Mouse (Mus musculus) CH12.LX (cell line): ENCODE data around the gene Kif21b. TPM values are rescaled to one million over a fixed set of nuclear protein-coding genes. Genes with fewer than 3 reads are reported as not detected.

ENCODE experiments used
- DNase-seq: peaks from one replicate; pipeline ENCODE4 v3.0.0-alpha.2; 2013; ENCODE audit errors: extremely low read depth
- H3K27ac ChIP-seq: 2 replicates; pipeline ENCODE4 v1.5.1; 2012; ENCODE audit warnings: low read depth, mild to moderate bottlenecking, control low read depth, moderate library complexity; ENCODE audit not compliant: insufficient read depth
- H3K27me3 ChIP-seq: replicated peaks from 2 replicates; pipeline ENCODE3; 2012; ENCODE audit warnings: inconsistent platforms
- H3K36me3 ChIP-seq, 2 experiments: replicated peaks in 1 of 2; 2 replicates each; pipeline versions ENCODE3 to v1.6.1; 2012; ENCODE audit warnings: inconsistent platforms in 1 of 2, low read length in 1 of 2, mild to moderate bottlenecking in 1 of 2, mixed read lengths in 1 of 2, moderate library complexity in 1 of 2; ENCODE audit not compliant: control insufficient read depth in 1 of 2, insufficient read depth in 1 of 2
- H3K4me1 ChIP-seq, 2 experiments: 2 replicates each; pipeline ENCODE4 v1.6.1; 2012; ENCODE audit warnings: inconsistent platforms in 1 of 2, moderate library complexity in 1 of 2; ENCODE audit not compliant: insufficient read depth in 2 of 2, control insufficient read depth in 1 of 2
- H3K4me2 ChIP-seq: 2 replicates; pipeline ENCODE4 v1.6.1; 2012; ENCODE audit warnings: low read depth, mild to moderate bottlenecking, control low read depth; ENCODE audit not compliant: poor library complexity, insufficient read depth, severe bottlenecking
- H3K4me3 ChIP-seq, 3 experiments: fragments of 150-350 bp in 1 of 3; sonication (generic) in 1 of 3; replicated peaks in 1 of 3; 2 replicates each; pipeline versions ENCODE3 to v1.5.1; 2011 to 2012; ENCODE audit warnings: low read depth in 2 of 3, low read length in 2 of 3, mild to moderate bottlenecking in 2 of 3, moderate library complexity in 2 of 3, control low read depth in 1 of 3, improper control_type of control experiment in 1 of 3, inconsistent platforms in 1 of 3, mixed read lengths in 1 of 3; ENCODE audit not compliant: poor library complexity in 1 of 3
- H3K79me2 ChIP-seq: replicated peaks from 2 replicates; pipeline ENCODE4 v1.6.1; 2012; ENCODE audit warnings: mild to moderate bottlenecking, moderate library complexity; ENCODE audit not compliant: control insufficient read depth, poor library complexity, insufficient read depth, severe bottlenecking; ENCODE audit errors: extremely low read depth
- H3K9ac ChIP-seq: 2 replicates; pipeline ENCODE4 v1.6.1; 2012; ENCODE audit warnings: low read depth, mild to moderate bottlenecking, control low read depth, moderate library complexity; ENCODE audit not compliant: insufficient read depth
- H3K9me3 ChIP-seq: replicated peaks from 2 replicates; pipeline ENCODE3; 2012; ENCODE audit warnings: low read length, inconsistent platforms, mixed read lengths
- BHLHE40 ChIP-seq: IDR thresholded peaks from 2 replicates; pipeline ENCODE4 v1.6.1; 2011; ENCODE audit warnings: mild to moderate bottlenecking, low read depth, low read length, improper control_type of control experiment
- CHD2 ChIP-seq: IDR thresholded peaks from 2 replicates; pipeline ENCODE4 v1.6.1; 2011; ENCODE audit warnings: low read length, improper control_type of control experiment
- CTCF ChIP-seq, 2 experiments: IDR thresholded peaks in 1 of 2; conservative IDR thresholded peaks in 1 of 2; 2 replicates each; pipeline ENCODE4 v1.5.1; 2011 to 2012; ENCODE audit warnings: low read depth in 2 of 2, low read length in 2 of 2, improper control_type of control experiment in 1 of 2, inconsistent platforms in 1 of 2, mild to moderate bottlenecking in 1 of 2, moderate library complexity in 1 of 2
- E2F4 ChIP-seq: IDR thresholded peaks from 2 replicates; pipeline ENCODE4 v1.6.1; 2011; ENCODE audit warnings: low read depth, low read length, improper control_type of control experiment; ENCODE audit not compliant: insufficient replicate concordance
- ELF1 ChIP-seq: IDR thresholded peaks from 2 replicates; pipeline ENCODE4 v1.6.1; 2014; ENCODE audit warnings: low read depth, mild to moderate bottlenecking, inconsistent platforms, low read length, improper control_type of control experiment
- GABPA ChIP-seq: IDR thresholded peaks from 2 replicates; pipeline ENCODE4 v1.6.1; 2012; ENCODE audit warnings: low read depth, low read length, improper control_type of control experiment, inconsistent platforms; ENCODE audit not compliant: insufficient replicate concordance
- HCFC1 ChIP-seq: IDR thresholded peaks from 2 replicates; pipeline ENCODE4 v1.6.1; 2012; ENCODE audit warnings: low read depth, mild to moderate bottlenecking, inconsistent platforms, low read length, improper control_type of control experiment
- IRF4 ChIP-seq: IDR thresholded peaks from 2 replicates; pipeline ENCODE4 v1.6.1; 2014; ENCODE audit warnings: low read depth, mild to moderate bottlenecking, inconsistent platforms, low read length, improper control_type of control experiment
- JUN ChIP-seq: IDR thresholded peaks from 2 replicates; pipeline ENCODE4 v1.6.1; 2011; ENCODE audit warnings: low read depth, mild to moderate bottlenecking, low read length, improper control_type of control experiment, moderate library complexity; ENCODE audit not compliant: insufficient read depth
- JUND ChIP-seq: conservative IDR thresholded peaks from 2 replicates; pipeline ENCODE4 v1.6.1; 2011; ENCODE audit warnings: low read depth, low read length, improper control_type of control experiment
- KAT2A ChIP-seq: IDR thresholded peaks from 2 replicates; pipeline ENCODE4 v1.6.1; 2012; ENCODE audit warnings: low read length, improper control_type of control experiment, inconsistent platforms; ENCODE audit not compliant: insufficient replicate concordance
- MAFK ChIP-seq: IDR thresholded peaks from 2 replicates; pipeline ENCODE4 v1.6.1; 2011; ENCODE audit warnings: low read length, improper control_type of control experiment; ENCODE audit not compliant: insufficient replicate concordance
- MAX ChIP-seq: IDR thresholded peaks from 2 replicates; pipeline ENCODE4 v1.6.1; 2011; ENCODE audit warnings: low read length, improper control_type of control experiment
- MAZ ChIP-seq: IDR thresholded peaks from 2 replicates; pipeline ENCODE4 v1.6.1; 2012; ENCODE audit warnings: low read depth, mild to moderate bottlenecking, inconsistent platforms, low read length, improper control_type of control experiment, moderate library complexity
- MEF2A ChIP-seq: IDR thresholded peaks from 2 replicates; pipeline ENCODE4 v1.6.1; 2014; ENCODE audit warnings: low read depth, mild to moderate bottlenecking, inconsistent platforms, low read length, improper control_type of control experiment, borderline replicate concordance
- MXI1 ChIP-seq: IDR thresholded peaks from 2 replicates; pipeline ENCODE4 v1.6.1; 2011; ENCODE audit warnings: mild to moderate bottlenecking, low read depth, low read length, improper control_type of control experiment
- NELFE ChIP-seq: IDR thresholded peaks from 2 replicates; pipeline ENCODE4 v1.6.1; 2011; ENCODE audit warnings: low read depth, low read length, improper control_type of control experiment
- POLR2A ChIP-seq: IDR thresholded peaks from 2 replicates; pipeline ENCODE4 v1.6.1; 2011; ENCODE audit warnings: low read depth, mild to moderate bottlenecking, improper control_type of control experiment, low read length
- POLR2AphosphoS2 ChIP-seq: IDR thresholded peaks from 2 replicates; pipeline ENCODE4 v1.6.1; 2011; ENCODE audit warnings: low read depth, low read length, improper control_type of control experiment
- RAD21 ChIP-seq: IDR thresholded peaks from 2 replicates; pipeline ENCODE4 v1.6.1; 2011; ENCODE audit warnings: low read depth, mild to moderate bottlenecking, low read length, improper control_type of control experiment, moderate library complexity
- SIN3A ChIP-seq: IDR thresholded peaks from 2 replicates; pipeline ENCODE4 v1.6.1; 2012; ENCODE audit warnings: low read length, improper control_type of control experiment, inconsistent platforms
- USF1 ChIP-seq: IDR thresholded peaks from 2 replicates; pipeline ENCODE4 v1.6.1; 2014; ENCODE audit warnings: low read depth, mild to moderate bottlenecking, inconsistent platforms, low read length, improper control_type of control experiment
- ZKSCAN1 ChIP-seq: IDR thresholded peaks from 2 replicates; pipeline ENCODE4 v1.6.1; 2012; ENCODE audit warnings: low read depth, inconsistent platforms, low read length, improper control_type of control experiment, borderline replicate concordance
- dilution Hi-C: fragments of 300-500 bp; cut with MboI; formaldehyde crosslinking; loops from 2 replicates; pipeline ENCODE4 v1.14.3; 2020; ENCODE audit warnings: low sequenced_read_pairs; ENCODE audit not compliant: extremely low pct_unique_long_range_greater_than_20kb, extremely low pct_ligation_motif_present
- in situ Hi-C: fragments of 300-500 bp; cut with MboI; formaldehyde crosslinking; loops from 3 replicates; pipeline ENCODE4 v1.14.3; 2019; ENCODE audit warnings: low sequenced_read_pairs, low pct_ligation_motif_present, low pct_unique_long_range_greater_than_20kb, mixed read lengths
- polyA plus RNA-seq: library from polyadenylated mRNA; unstranded; fragments of >175 nt; gene quantifications from 2 replicates; pipeline ENCODE4 v1.2.1, GENCODE M21; 2012; ENCODE audit warnings: low read depth; ENCODE audit not compliant: insufficient read length
- total RNA-seq, 2 experiments: library from RNA; depleted of rRNA; stranded (reverse); fragments of 300-350 nt in 1 of 2; fragments of >200 nt in 1 of 2; gene quantifications; 2 replicates each; pipeline ENCODE4 v1.2.3; 2012 to 2014

Gene Kif21b
- total and polyA plus RNA-seq, 3 experiments = 7.3 to 32.4 (median 26.2) TPM

DNA sequence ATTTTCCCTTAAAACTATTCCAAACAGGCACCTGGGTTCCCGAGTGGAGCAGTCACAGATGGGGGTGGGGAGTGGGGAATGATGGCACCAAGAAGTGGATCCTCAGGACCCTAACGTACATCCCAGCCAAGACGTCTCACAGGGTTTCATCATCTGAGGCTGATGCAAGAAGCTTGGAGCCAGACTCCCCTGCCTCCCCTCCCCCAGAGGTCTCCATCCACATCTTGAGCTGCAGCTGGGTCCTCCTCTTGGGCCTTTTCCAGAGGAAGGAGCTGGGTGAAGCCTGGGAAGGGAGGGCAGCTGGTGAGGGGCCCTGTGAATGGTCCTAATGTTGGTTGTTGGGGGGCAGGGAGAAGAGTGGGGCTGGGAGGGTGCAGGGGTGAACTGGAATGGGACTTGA lies 1.1 kb upstream of the Kif21b start (continued):
- no peak for TF ChIP-seq MAFK
- no peak for TF ChIP-seq JUN
- TF ChIP-seq MAZ = 0 out of 2 replicates have a peak, but pooled peaks have one; percentile 17
- no peak for TF ChIP-seq MXI1
- TF ChIP-seq POLR2AphosphoS2 = no peak
- no peak for TF ChIP-seq RAD21
- peak; percentile 17; the same call in 1 of the 2 replicates for TF ChIP-seq KAT2A
- TF ChIP-seq BHLHE40 = no peak; the same call in 1 of the 2 replicates
- TF ChIP-seq GABPA = no peak
- peak; percentile 22; the same call in 1 of the 2 replicates for TF ChIP-seq SIN3A
- TF ChIP-seq USF1 = no peak
- TF ChIP-seq POLR2A = no peak
- TF ChIP-seq IRF4 = peak; percentile 45; the same call in 1 of the 2 replicates
- TF ChIP-seq CTCF (conservative IDR thresholded peaks at IDR 0.05 in 1 of 2, IDR thresholded peaks at IDR 0.05 in 1 of 2; ENCODE audit: low read depth in 2 of 2, low read length in 2 of 2) = no peak
- TF ChIP-seq MAX = no peak
- TF ChIP-seq CHD2 = peak; percentile 76
- peak; percentile 31; the same call in 1 of the 2 replicates for TF ChIP-seq NELFE
- no peak for TF ChIP-seq ELF1
- peak; percentile 22; the same call in 1 of the 2 replicates for TF ChIP-seq MEF2A

GRCm38 (mm10) chr1:136131603-136132291 lies 558 bp downstream of the Kif21b start:
- H3K4me2 ChIP-seq = peak overlapping the region; percentile 65; the same call in 1 of the 2 replicates
- H3K4me1 ChIP-seq = peaks cover 31 to 75% of the 10 kb centered on the region in 2 experiments
- H3K36me3 ChIP-seq = peaks cover 16 to 26% of the 10 kb centered on the region in 2 experiments
- peak overlapping the region; percentile 95 for H3K9ac ChIP-seq
- no peak for DNase-seq
- H3K27ac ChIP-seq = peak overlapping the region; percentile 49
- TF ChIP-seq ZKSCAN1 (no peak), JUND (no peak), E2F4 (no peak), BHLHE40 (no peak), CHD2 (peak; percentile 46; the same call in 1 of the 2 replicates), HCFC1 (no peak), SIN3A (peak; percentile 37), MAX (no peak; the same call in 1 of the 2 replicates), MXI1 (no peak)
- in situ Hi-C loops (loop anchor here (10.0 kb wide), 1 partner anchor 367 kb away; the partner anchor contains the start of gene Phlda3), dilution Hi-C loops (no loop called here)
- no peaks in the 10 kb centered on the region for H3K9me3 ChIP-seq
- peak overlapping the region; percentile 93 to 99 (median 95) for H3K4me3 ChIP-seq
- no peaks in the 10 kb centered on the region for H3K27me3 ChIP-seq
- H3K79me2 ChIP-seq = peaks cover 14% of the 10 kb centered on the region
